Mouse (Mus musculus) spleen, adult 12 weeks (tissue): ENCODE data around the gene Tmem45b.

ENCODE experiments used
- DNase-seq: peaks from one replicate; pipeline ENCODE4 v3.0.0; 2022; ENCODE audit warnings: low spot score

Tmem45b gene

GRCm38 (mm10) chr9:31404311-31404710, 60.0 kb downstream of the Tmem45b start:
- DNase-seq = no peak

DNA sequence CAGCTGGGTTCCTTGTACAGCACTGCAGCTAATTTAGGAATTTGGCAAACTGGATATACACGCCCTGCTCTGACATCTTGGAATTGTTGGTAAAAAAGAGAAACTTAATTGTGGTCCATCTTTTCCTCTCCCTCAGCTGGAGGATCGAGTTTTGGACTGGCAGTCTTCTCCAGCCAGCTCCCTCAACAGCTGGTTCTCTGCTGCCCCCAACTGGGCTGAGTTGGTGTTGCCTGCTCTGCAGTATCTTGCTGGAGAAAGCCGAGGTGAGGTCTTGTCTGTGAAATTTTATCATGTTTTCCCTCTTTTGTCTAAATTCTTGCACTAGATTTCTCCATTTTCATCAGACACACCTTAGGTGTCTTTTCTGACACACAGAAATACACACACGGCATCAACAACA, 63.8 kb downstream of the Tmem45b start:
- peak; percentile 61 for DNase-seq

DNA sequence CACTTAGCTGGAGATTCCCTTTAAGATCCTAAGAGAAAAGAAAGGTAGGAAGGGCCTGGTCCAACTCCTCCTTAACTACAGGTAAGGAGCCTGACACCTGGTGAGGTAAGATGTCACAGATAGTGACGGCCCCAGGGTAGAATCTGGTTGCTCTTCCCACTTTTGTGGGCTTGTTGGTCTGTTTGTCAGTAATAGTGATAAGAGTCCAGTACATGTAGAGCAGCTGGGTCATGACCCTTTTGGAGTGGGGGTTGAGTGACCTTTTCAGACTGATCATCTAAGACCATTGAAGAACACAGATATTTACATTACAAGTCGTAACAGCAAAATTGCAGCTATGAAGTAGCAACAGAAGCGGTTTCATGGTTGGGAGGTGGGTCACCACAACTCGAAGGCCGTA, 77.1 kb downstream of the Tmem45b start:
- DNase-seq = no peak

DNA sequence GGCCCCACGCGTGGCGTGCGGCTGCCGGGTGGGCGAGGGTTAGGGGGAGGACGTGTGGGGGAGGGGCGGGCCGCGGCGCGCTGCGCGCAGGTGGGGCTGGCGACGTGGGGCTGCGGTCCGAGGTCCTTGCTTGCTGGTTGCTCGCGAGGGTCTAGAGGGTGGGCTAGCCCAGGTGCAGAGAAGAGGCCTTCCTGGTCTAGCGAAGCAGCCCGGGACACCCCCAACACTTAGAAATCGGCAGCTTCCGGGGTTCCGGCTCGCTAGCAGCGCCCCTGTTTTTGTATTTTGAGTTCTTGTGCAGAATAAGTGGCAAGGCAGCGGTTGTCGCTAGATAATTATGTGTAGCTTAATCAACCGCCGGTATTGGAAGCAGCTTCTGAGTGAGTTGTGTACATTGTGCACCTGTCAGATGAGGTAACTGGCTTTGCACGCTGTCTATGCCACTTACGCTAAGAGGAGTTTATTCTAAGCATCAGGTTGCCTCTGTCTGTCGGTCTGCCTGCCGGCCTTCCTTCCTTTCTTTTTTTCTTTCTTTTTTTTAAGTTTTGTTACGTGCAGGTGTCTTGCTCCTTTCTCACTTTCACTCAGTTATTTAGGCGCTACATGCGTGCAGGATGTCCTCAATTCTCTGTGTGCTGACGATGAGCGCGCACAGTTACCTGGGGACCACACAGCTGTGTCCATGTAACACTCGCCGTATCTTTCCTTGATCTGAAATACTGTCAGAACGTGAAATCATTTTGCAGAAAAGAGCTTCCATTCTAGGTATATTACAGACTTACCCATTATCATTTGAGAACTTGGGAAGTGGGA, 77.7 kb downstream of the Tmem45b start:
- peak; percentile 35 for DNase-seq

DNA sequence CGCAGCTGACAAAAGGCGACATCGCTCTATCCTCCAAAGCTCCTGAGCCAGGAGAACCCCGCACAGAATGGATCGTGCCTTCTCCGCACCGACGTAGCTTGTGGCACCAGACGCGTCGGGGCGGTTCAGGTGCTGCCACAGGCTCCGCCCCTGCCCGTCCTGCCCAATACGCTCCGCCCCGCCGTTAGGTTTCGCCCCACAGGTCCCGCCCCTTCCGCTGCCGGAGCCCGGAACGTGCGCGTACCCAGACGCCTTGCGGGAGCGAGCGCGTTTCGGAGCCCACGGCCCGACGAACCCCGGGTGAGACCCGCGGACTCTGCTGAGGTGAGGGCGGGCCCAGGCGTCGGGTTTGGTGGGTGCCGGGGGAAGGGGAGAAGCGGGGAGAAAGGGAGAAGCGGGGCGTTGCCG, 78.3 kb downstream of the Tmem45b start, which contains the start of gene Nfrkb:
TSS of gene Nfrkb (plus strand) at position 246 of the 408 bp plus-strand sequence.
- DNase-seq = peak; percentile 94

GRCm38 (mm10) chr9:31385500-31385869, 78.8 kb downstream of the Tmem45b start:
- no peak for DNase-seq

DNA sequence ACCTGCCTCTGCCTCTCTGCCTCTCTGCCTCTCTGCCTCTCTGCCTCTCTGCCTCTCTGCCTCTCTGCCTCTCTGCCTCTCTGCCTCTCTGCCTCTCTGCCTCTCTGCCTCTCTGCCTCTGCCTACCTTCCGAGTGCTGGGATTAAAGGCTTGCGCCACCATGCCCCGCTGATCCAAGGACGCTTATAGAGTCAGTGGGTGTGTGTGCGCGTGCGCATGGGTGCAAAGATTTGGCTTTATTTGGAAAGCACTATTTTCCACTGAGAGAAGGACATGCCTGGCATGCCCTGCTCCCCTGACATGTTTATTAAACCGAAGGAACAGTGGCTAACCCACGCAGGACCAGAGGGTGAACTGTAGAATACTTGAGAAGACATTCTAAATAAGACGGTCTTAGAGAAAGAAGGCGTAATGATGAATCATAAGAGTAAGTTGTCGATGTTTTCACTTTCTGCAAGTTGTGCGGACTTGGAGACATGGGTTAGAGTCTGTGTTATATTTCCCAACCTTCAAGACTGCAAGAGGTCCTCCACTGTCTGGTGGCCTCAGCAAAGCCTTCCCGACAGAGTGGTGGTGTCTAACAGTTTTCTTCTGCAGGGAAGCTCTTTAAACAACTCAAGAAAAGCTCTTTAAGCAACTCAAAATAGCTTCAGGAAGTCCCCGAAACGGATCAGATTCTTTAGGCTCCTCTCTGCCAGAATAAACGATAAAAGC, 79.3 kb downstream of the Tmem45b start:
- no peak for DNase-seq

- DNase-seq = no peak
Measured at GRCm38 (mm10) chr9:31376661-31377060, 87.6 kb downstream of the Tmem45b start.
